Mouse (Mus musculus) neural tube, embryonic 13.5 days (tissue): Measurements from ENCODE around the gene Cacna2d2. TPM values are rescaled to one million over a fixed set of nuclear protein-coding genes. Genes with fewer than 3 reads are reported as not detected.

Experiments
- ATAC-seq: fragments of 200-750 bp; cut with Nextera tagmentation; 2 replicates; pipeline ENCODE4 v1.8.0; 2017; ENCODE audit warnings: low read depth, mild to moderate bottlenecking, moderate TSS enrichment, moderate library complexity
- H3K27ac ChIP-seq: fragments of 300-500 bp; sonication (generic); replicated peaks from 2 replicates; pipeline ENCODE4 v1.5.1; 2015; ENCODE audit warnings: moderate library complexity, mild to moderate bottlenecking, inconsistent platforms
- H3K27me3 ChIP-seq: fragments of 300-500 bp; sonication (generic); 2 replicates; pipeline ENCODE4 v1.6.1; 2015; ENCODE audit warnings: mild to moderate bottlenecking, inconsistent platforms
- H3K36me3 ChIP-seq: fragments of 300-500 bp; sonication (generic); 2 replicates; pipeline ENCODE4 v1.6.1; 2015; ENCODE audit warnings: mild to moderate bottlenecking, inconsistent platforms
- H3K4me1 ChIP-seq: fragments of 300-500 bp; sonication (generic); replicated peaks from 2 replicates; pipeline ENCODE4 v1.6.1; 2015; ENCODE audit warnings: inconsistent platforms
- H3K4me2 ChIP-seq: fragments of 300-500 bp; sonication (generic); 2 replicates; pipeline ENCODE4 v1.6.1; 2015; ENCODE audit warnings: inconsistent platforms, mild to moderate bottlenecking, moderate library complexity
- H3K4me3 ChIP-seq: fragments of 300-500 bp; sonication (generic); 2 replicates; pipeline ENCODE4 v1.5.1; 2015; ENCODE audit warnings: mild to moderate bottlenecking, inconsistent platforms
- H3K9ac ChIP-seq: fragments of 300-500 bp; sonication (generic); 2 replicates; pipeline ENCODE4 v1.6.1; 2015; ENCODE audit warnings: moderate library complexity, mild to moderate bottlenecking, inconsistent platforms
- H3K9me3 ChIP-seq: fragments of 300-500 bp; sonication (generic); 2 replicates; pipeline ENCODE4 v1.6.1; 2016; ENCODE audit warnings: inconsistent platforms
- WGBS: fragments of 180-500 bp; shearing (Covaris S2); methylation state at CpG from one replicate; pipeline ENCODE4 v1.1.7; 2015; 5-methylcytosine and 5-hydroxymethylcytosine counted together
- polyA plus RNA-seq: library from polyadenylated mRNA; unstranded; fragments of >200 nt; fragmentation: Nextera tagmentation; extraction: Ambion mirVana; gene quantifications from 2 replicates; pipeline ENCODE4 v1.2.1, GENCODE M21; 2015

The Cacna2d2 gene
- polyA plus RNA-seq, 1 experiment from 2014 or later = 8.6 TPM

DNA sequence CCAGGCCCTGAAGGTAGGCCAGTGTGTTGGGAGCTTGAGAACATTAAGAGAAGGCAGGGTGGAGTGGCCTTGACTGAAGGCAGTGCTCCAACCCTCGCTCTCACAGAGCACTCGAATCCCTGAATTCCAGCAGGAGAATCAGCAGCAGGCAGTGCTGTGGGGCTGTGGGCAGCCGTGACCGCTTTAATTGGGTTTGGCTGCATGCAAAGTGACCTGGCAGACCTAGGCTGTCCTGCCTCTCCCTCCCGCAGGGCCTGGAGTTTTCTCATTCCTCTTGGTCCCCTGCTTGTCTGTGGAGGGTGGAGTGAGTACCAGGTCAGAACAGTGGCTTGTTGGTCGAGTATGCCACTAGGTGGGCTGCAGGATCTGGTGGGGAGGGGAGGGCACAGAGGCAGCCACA is 66.2 kb downstream of the Cacna2d2 start:
- WGBS = 24% methylated on average over 6 of the region's 6 CpGs
- no peak overlapping the region for H3K4me2 ChIP-seq
- peaks cover 54% of the 10 kb centered on the region for H3K4me1 ChIP-seq
- no peak for ATAC-seq
- no peak overlapping the region for H3K4me3 ChIP-seq
- H3K9me3 ChIP-seq = no peaks in the 10 kb centered on the region
- no peak overlapping the region for H3K9ac ChIP-seq
- H3K36me3 ChIP-seq = no peaks in the 10 kb centered on the region; the same call in 1 of the 2 replicates
- H3K27ac ChIP-seq = 0 out of 2 replicates have a peak overlapping the region, but pooled peaks have one; percentile 39
- H3K27me3 ChIP-seq = no peaks in the 10 kb centered on the region

DNA sequence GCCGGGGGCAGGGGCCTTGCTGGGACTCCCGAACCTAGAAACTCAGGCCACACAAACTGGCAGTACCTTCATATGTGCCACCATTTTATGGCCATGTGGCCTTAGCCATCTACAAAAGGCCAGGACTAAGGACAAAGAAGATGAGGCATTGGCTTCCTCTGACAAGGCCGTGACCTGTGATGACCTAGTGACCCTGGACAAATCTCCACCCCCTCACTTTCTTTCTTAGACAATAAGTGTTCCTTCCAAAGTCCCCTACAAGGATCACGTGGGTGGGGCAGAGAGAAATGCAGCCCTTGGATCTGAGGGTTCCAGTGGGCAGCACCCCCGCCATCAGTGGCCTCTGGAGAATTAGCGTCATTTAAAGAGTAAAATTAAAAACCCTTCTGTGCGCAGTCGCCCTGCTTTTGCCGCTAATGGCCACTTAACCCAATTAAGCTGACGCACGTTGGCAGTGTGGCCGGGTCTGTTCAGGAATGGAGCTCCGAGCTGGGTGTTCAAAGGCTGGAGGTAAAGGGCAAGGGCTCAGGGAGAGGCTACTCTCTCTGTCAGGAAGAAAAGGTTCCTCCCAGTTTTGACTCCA is 69.9 kb downstream of the Cacna2d2 start:
- Histone ChIP-seq H3K4me1 (peaks cover 47% of the 10 kb centered on the region), H3K9me3 (no peaks in the 10 kb centered on the region), H3K4me2 (no peak overlapping the region), H3K4me3 (no peak overlapping the region), H3K36me3 (no peaks in the 10 kb centered on the region; the same call in 1 of the 2 replicates), H3K27ac (peak overlapping the region; percentile 78), H3K27me3 (no peaks in the 10 kb centered on the region), H3K9ac (no peak overlapping the region)
- no peak for ATAC-seq
- 19% methylated on average over 13 of the region's 13 CpGs for WGBS

DNA sequence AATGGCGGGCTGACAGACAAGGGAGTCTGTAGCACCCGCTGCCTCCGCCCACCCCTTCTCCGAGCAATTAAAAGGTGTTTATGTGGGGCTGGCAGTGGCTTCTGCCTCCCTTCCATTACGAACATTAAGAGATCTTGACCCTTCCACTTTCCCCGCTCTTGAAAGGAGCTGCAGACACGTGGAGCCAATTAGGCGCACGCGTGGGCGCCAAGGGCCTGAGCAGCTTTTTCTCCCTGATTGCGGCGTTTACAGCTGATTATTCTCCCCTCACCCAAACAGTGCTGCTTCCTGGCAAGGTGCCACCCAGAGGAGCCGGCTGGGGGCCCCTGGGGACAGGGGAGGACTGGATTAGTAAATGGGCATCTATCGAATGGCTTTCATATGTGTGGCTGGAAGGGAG is 71.0 kb downstream of the Cacna2d2 start:
- Histone ChIP-seq H3K27ac (peak overlapping the region; percentile 78), H3K9ac (0 out of 2 replicates have a peak overlapping the region, but pooled peaks have one; percentile 26), H3K9me3 (no peaks in the 10 kb centered on the region), H3K4me2 (no peak overlapping the region), H3K4me3 (no peak overlapping the region), H3K36me3 (no peaks in the 10 kb centered on the region; the same call in 1 of the 2 replicates), H3K27me3 (no peaks in the 10 kb centered on the region), H3K4me1 (peaks cover 35% of the 10 kb centered on the region)
- 30% methylated on average over 15 of the region's 15 CpGs for WGBS
- peak; percentile 37; the same call in 1 of the 2 replicates for ATAC-seq

DNA sequence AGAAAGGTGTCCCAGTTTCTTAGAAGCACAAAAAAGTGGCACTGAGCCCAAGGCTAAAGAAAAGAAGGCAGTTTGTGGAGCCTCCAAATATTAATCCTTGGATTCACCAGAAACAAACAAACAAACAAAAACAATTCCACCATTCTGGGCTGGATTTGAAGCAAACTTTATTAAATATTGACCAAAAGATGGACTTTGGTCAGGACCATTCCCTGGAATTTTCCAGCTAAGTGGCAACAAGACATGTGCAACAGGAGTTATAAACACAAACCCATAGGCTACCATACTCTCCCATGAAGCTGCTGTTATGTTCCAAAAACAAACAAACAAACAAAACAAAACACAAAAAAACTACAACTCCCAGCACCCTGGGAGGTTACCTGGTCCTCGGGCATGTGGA is 74.6 kb downstream of the Cacna2d2 start:
- H3K27ac ChIP-seq = no peak overlapping the region
- H3K36me3 ChIP-seq = no peaks in the 10 kb centered on the region
- no peak overlapping the region for H3K4me3 ChIP-seq
- peaks cover 35% of the 10 kb centered on the region for H3K4me1 ChIP-seq
- H3K4me2 ChIP-seq = no peak overlapping the region
- ATAC-seq = no peak
- H3K27me3 ChIP-seq = no peaks in the 10 kb centered on the region
- no peaks in the 10 kb centered on the region for H3K9me3 ChIP-seq
- 93% methylated on average over 1 of the region's 1 CpGs for WGBS
- H3K9ac ChIP-seq = no peak overlapping the region

DNA sequence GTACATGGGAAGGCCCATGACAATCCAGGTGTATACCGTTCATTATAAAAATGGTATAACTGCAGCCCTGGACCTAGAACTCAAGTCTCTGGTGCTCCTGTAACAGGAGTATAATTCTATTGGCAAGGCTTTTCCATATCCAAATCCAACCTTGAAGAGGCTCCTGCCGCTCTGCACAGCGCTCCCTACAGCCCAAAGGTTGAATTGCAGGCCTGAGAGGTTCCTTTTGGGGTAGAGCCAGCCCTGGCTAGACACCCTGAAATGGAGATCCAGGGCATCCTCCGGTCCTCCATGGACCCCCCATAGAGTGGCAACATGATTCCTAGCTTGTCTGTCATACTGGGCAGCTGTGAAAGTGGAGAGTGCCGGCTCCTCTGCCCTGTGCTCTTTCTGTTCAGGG is 79.6 kb downstream of the Cacna2d2 start:
- WGBS = 28% methylated on average over 5 of the region's 5 CpGs
- H3K9ac ChIP-seq = 0 out of 2 replicates have a peak overlapping the region, but pooled peaks have one; percentile 27
- H3K27ac ChIP-seq = peak overlapping the region; percentile 93
- peak overlapping the region; percentile 18 for H3K4me2 ChIP-seq
- no peaks in the 10 kb centered on the region for H3K27me3 ChIP-seq
- 0 out of 2 replicates have a peak, but pooled peaks have one; percentile 48 for ATAC-seq
- H3K4me3 ChIP-seq = no peak overlapping the region
- peaks cover 63% of the 10 kb centered on the region for H3K4me1 ChIP-seq
- H3K9me3 ChIP-seq = no peaks in the 10 kb centered on the region
- H3K36me3 ChIP-seq = no peaks in the 10 kb centered on the region

DNA sequence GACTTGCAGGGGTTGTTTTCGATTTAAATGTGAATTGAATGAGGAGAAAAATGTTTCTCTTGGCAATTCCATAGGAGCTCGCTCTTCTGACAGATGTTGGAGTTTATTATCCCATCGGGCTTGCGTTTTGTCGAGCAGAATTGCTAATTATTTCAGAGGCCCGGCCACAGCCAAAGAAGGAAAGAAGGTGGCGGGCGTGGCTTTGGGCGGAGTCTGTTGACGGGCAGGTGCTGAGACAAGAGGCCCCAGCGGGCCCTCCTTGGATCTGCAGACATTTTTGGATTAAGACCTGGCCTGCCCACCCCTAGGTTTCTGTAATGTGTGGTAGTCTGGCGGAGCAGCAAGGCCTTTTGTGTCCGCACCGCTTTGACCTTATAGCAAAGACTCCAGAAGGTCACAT is 80.2 kb downstream of the Cacna2d2 start:
- Histone ChIP-seq H3K27ac (peak overlapping the region; percentile 93), H3K4me3 (no peak overlapping the region), H3K4me2 (peak overlapping the region; percentile 18), H3K27me3 (no peaks in the 10 kb centered on the region), H3K4me1 (peaks cover 69% of the 10 kb centered on the region), H3K9ac (peak overlapping the region; percentile 39; the same call in 1 of the 2 replicates), H3K9me3 (no peaks in the 10 kb centered on the region), H3K36me3 (no peaks in the 10 kb centered on the region)
- 7% methylated on average over 14 of the region's 14 CpGs for WGBS
- peak; percentile 9; the same call in 1 of the 2 replicates for ATAC-seq

DNA sequence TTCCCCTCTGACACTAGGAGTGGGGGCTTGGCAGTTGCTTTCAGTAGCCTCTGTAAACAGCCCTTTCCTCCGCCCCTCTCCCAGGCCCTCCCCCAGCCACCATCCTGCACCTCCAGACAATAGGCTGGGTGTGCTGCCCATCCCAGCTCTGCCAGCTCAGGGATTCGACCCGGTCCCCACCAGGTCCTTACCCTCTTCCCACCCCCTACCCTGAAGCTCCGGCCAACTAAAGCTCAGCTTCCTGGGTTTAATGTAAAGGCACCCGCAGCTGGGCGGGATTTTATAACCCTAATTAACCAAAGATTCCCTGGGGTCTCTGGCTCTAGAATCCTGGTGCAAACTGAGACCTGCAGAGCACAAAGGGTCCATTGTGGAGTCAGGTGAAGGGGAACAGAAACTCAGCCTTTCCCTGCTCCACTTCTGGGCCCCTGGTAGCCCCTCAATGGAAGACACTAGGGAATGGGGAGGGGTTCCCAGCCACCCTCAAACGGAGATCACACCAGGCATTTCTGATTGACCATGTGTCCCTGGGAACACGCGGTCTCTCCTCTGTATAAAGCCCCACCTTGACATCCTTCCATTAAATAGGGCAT is 81.2 kb downstream of the Cacna2d2 start:
- H3K27me3 ChIP-seq = no peaks in the 10 kb centered on the region
- WGBS = 6% methylated on average over 9 of the region's 9 CpGs
- H3K9ac ChIP-seq = peak overlapping the region; percentile 38; the same call in 1 of the 2 replicates
- peaks cover 79% of the 10 kb centered on the region for H3K4me1 ChIP-seq
- H3K9me3 ChIP-seq = no peaks in the 10 kb centered on the region
- H3K4me2 ChIP-seq = no peak overlapping the region
- peak; percentile 15; the same call in 1 of the 2 replicates for ATAC-seq
- peak overlapping the region; percentile 93 for H3K27ac ChIP-seq
- no peak overlapping the region for H3K4me3 ChIP-seq
- no peaks in the 10 kb centered on the region for H3K36me3 ChIP-seq

DNA sequence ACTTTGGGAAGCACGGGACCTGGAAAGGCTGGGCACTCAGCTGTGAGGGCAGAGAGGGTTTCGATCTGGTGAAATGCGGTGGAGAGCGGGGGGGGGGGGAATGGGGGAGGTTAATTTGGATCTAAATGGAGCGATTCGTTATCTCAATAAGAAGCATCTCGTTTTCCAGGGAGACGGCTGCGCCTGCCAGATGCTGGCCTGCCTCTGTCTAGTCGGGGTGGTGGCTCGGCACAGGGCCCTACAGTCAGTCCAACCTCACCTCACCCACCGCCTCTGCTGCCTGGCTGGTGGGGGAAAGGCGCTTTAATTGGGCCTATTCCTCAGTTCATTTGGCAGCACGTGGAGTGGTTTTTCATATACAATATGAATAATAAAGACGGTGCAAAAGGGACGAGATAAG is 81.9 kb downstream of the Cacna2d2 start:
- no peaks in the 10 kb centered on the region for H3K27me3 ChIP-seq
- H3K4me1 ChIP-seq = peaks cover 86% of the 10 kb centered on the region
- no peaks in the 10 kb centered on the region for H3K9me3 ChIP-seq
- no peak overlapping the region for H3K4me3 ChIP-seq
- 9% methylated on average over 16 of the region's 16 CpGs for WGBS
- no peak for ATAC-seq
- no peaks in the 10 kb centered on the region for H3K36me3 ChIP-seq
- peak overlapping the region; percentile 26; the same call in 1 of the 2 replicates for H3K9ac ChIP-seq
- no peak overlapping the region for H3K4me2 ChIP-seq
- peak overlapping the region; percentile 93 for H3K27ac ChIP-seq

DNA sequence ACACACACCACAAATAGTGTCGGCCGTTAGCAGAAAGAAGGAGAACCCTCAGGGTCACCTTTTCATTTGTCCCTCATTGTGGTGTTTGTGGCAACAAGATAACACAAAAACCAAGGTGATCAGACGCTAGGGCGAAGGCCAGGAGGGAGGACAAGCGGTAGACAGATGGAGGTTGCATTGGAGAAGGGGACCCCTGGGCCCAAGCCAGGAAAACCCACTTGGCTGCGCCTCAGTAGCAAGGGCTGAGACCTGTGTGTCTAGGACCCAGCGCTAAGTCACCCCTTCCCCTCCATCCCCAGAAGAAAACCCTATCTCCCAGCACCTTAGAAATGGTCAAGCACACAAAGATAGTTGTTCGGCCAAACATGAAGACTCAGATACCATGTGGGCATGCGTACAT is 82.6 kb downstream of the Cacna2d2 start:
- H3K4me1 ChIP-seq = peaks cover 93% of the 10 kb centered on the region
- no peaks in the 10 kb centered on the region for H3K9me3 ChIP-seq
- no peak for ATAC-seq
- H3K4me3 ChIP-seq = no peak overlapping the region
- no peaks in the 10 kb centered on the region for H3K36me3 ChIP-seq
- no peak overlapping the region for H3K4me2 ChIP-seq
- no peak overlapping the region for H3K9ac ChIP-seq
- H3K27ac ChIP-seq = peak overlapping the region; percentile 93
- WGBS = 89% methylated on average over 9 of the region's 9 CpGs
- no peaks in the 10 kb centered on the region for H3K27me3 ChIP-seq

DNA sequence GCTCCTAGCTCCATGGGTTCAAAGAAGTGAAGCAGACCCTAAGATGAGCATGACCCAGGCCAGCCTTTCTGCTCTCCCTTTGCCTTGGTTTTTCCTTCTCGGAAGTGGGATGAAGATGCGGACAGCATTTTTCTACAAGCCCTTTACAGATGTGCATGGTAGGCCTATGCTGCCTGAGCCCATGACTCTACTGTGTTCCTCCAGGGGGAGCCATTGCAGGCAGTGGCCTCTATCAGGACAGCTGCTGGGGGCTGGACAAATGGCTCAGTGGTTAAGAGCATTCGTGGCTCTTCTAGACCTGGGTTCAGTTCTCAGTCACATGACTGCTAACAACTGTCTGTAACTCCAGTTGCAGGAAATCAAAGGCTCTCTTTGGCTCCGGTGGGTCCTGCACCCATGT is 83.4 kb downstream of the Cacna2d2 start:
- peaks cover 96% of the 10 kb centered on the region for H3K4me1 ChIP-seq
- no peak for ATAC-seq
- H3K9me3 ChIP-seq = no peaks in the 10 kb centered on the region
- 75% methylated on average over 4 of the region's 4 CpGs for WGBS
- no peak overlapping the region for H3K4me2 ChIP-seq
- H3K36me3 ChIP-seq = no peaks in the 10 kb centered on the region
- 0 out of 2 replicates have a peak overlapping the region, but pooled peaks have one; percentile 93 for H3K27ac ChIP-seq
- no peak overlapping the region for H3K9ac ChIP-seq
- H3K4me3 ChIP-seq = no peak overlapping the region
- H3K27me3 ChIP-seq = no peaks in the 10 kb centered on the region

DNA sequence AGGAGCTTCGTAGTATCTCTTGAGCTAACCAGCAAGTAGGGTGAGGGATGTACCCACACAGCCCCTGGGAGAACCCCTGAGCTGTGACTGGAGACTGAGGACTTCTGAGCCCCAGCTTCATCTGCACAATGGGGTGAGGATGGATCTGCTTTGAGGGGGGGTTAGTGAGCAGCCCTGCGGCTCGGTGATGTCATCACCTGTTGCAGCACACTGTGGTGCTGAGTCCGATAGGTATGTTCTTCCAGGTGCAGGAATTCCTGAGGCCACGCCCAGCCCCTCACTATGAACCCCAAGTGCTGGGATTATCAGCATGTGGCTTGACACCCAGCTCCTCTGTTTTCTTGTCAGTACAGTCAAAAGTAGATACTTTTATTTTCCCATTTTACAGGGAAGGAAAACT is 84.3 kb downstream of the Cacna2d2 start:
- Histone ChIP-seq H3K9me3 (no peaks in the 10 kb centered on the region), H3K27ac (peak overlapping the region; percentile 93)
- 94% methylated on average over 5 of the region's 5 CpGs for WGBS

DNA sequence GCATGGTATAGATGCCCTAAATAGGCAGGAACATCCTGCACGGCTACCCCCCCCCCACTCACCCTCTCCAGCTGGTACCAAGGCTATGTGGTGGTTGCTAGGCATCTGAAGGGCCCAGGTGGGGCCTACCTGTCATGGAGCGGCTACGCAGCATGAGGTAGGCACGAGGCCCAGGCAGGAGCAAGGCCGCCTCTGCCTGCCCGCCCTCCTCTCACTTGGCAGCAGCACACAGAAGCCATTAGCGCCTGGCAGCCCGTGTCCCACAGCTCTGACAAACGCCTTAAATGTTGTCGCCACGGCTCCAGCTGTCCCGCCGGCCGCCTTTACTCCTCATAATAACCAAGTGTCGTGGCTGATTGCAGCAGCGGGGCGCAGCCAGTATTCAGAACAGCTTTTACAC is 84.9 kb downstream of the Cacna2d2 start:
- peak; percentile 62 for ATAC-seq
- H3K4me1 ChIP-seq = peaks cover 80% of the 10 kb centered on the region
- 31% methylated on average over 17 of the region's 17 CpGs for WGBS
- H3K27me3 ChIP-seq = no peaks in the 10 kb centered on the region
- H3K9me3 ChIP-seq = no peaks in the 10 kb centered on the region
- H3K4me2 ChIP-seq = 0 out of 2 replicates have a peak overlapping the region, but pooled peaks have one; percentile 4
- H3K4me3 ChIP-seq = no peak overlapping the region
- peak overlapping the region; percentile 93 for H3K27ac ChIP-seq
- H3K36me3 ChIP-seq = no peaks in the 10 kb centered on the region
- H3K9ac ChIP-seq = peak overlapping the region; percentile 53

More for the DNA sequence above, 84.3 kb downstream of the Cacna2d2 start:
- Histone ChIP-seq H3K4me3 (no peak overlapping the region), H3K27me3 (no peaks in the 10 kb centered on the region), H3K9ac (no peak overlapping the region), H3K4me2 (no peak overlapping the region), H3K36me3 (no peaks in the 10 kb centered on the region), H3K4me1 (peaks cover 86% of the 10 kb centered on the region)
- ATAC-seq = no peak
